ENCODE assay signal across 18 mouse cellular contexts in genomic region chr3:157119916-157120315, GRCm38 (mm10).
"Had no signal": no experiment of that assay in that cellular context is flagged by ENCODE, and none has a peak within 500 bp of the region (broad histone marks: within the 10 kb centered on the region; RNA-seq: fewer than 3 reads in every experiment).

No protein-coding gene starts in this region.

- H3K4me3 ChIP-seq: kidney, embryonic 15.5 days; left cerebral cortex, adult 2 months; liver, embryonic 13.5 days; neural tube, embryonic 12.5 days; neural tube, embryonic 15.5 days had no signal

- H3K27me3 ChIP-seq: kidney, embryonic 15.5 days; liver, embryonic 13.5 days; neural tube, embryonic 12.5 days; neural tube, embryonic 15.5 days had no signal

- H3K9ac ChIP-seq: kidney, embryonic 15.5 days; liver, embryonic 13.5 days; neural tube, embryonic 12.5 days; neural tube, embryonic 15.5 days had no signal

- H3K4me1 ChIP-seq: kidney, embryonic 15.5 days; liver, embryonic 13.5 days; neural tube, embryonic 12.5 days had no signal

- H3K9me3 ChIP-seq: kidney, embryonic 15.5 days; liver, embryonic 13.5 days; neural tube, embryonic 12.5 days; neural tube, embryonic 15.5 days had no signal

- H3K27ac ChIP-seq: kidney, embryonic 15.5 days; left cerebral cortex, adult 2 months; liver, embryonic 13.5 days; neural tube, embryonic 12.5 days; neural tube, embryonic 15.5 days; stomach, postnatal 0 days had no signal

- H3K36me3 ChIP-seq: kidney, embryonic 15.5 days; liver, embryonic 13.5 days; neural tube, embryonic 12.5 days; neural tube, embryonic 15.5 days had no signal

- DNase-seq: kidney, adult 11 months; kidney, adult 8-10 months; kidney, postnatal 10 days; kidney, postnatal 36 days; layer of hippocampus, postnatal 36 days; liver, embryonic 13.5 days; lung, adult 2 months; lung, postnatal 14 days; lung, postnatal 4 days; right cerebral cortex, adult 18-20 months; right cerebral cortex, postnatal 14 days; right cerebral cortex, postnatal 4 days; thymus, postnatal 25 days had no signal

- H3K4me2 ChIP-seq: kidney, embryonic 15.5 days; liver, embryonic 13.5 days; neural tube, embryonic 12.5 days; neural tube, embryonic 15.5 days had no signal
